16 mouse cellular contexts compared by ENCODE assay signal in genomic region chr5:76697536-76697935, GRCm38 (mm10). TPM values are rescaled to one million over a fixed set of nuclear protein-coding genes. Genes with fewer than 3 reads are reported as not detected.
DNase-seq lines count a peak whose midpoint lies in the region; ATAC-seq lines count a peak whose summit lies in the region.
"Had no signal": no experiment of that assay in that cellular context is flagged by ENCODE, and none has a peak within 500 bp of the region (broad histone marks: within the 10 kb centered on the region; RNA-seq: fewer than 3 reads in every experiment).

No protein-coding gene starts in this region.

- no peak for DNase-seq in hindbrain, embryonic 11.5 days (ENCODE audit: low spot score)
- DNase-seq in cerebellum, adult 9-10 months: peak; percentile 22
- DNase-seq in cerebellum, postnatal 14 days: peak; percentile 92 to 95
- DNase-seq in hindbrain, embryonic 14.5 days (ENCODE audit: low spot score): peak; percentile 31
- DNase-seq in layer of hippocampus, adult 9-11 months: no peak
- no peak for DNase-seq in left cerebral cortex, postnatal 10 days (ENCODE audit: extremely low spot score in 1 of 2, low spot score in 2 of 2)
- DNase-seq in thymus, postnatal 25 days: no peak
- DNase-seq: adrenal gland, postnatal 25 days; liver, postnatal 0 days; lung, postnatal 36 days; thymus, postnatal 36 days had no signal

- H3K9me3 ChIP-seq in hindbrain, embryonic 13.5 days: 0 out of 2 replicates have a peak, but pooled peaks cover 3% of the 10 kb centered on the region
- H3K9me3 ChIP-seq in hindbrain, embryonic 11.5 days (ENCODE audit: control insufficient read depth, low read length): no peaks in the 10 kb centered on the region
- H3K9me3 ChIP-seq in hindbrain, embryonic 14.5 days (ENCODE audit: control insufficient read depth, low read length): no peaks in the 10 kb centered on the region
- H3K9me3 ChIP-seq: limb, embryonic 15.5 days had no signal

- 51% methylated on average over 7 of the region's 7 CpGs for WGBS in hindbrain, embryonic 13.5 days
- WGBS in hindbrain, embryonic 11.5 days: 65% methylated on average over 7 of the region's 7 CpGs
- 43% methylated on average over 7 of the region's 7 CpGs for whole genome bisulfite sequencing in hindbrain, embryonic 14.5 days

- H3K27me3 ChIP-seq in hindbrain, embryonic 13.5 days: no peaks in the 10 kb centered on the region
- H3K27me3 ChIP-seq in hindbrain, embryonic 11.5 days (ENCODE audit: control insufficient read depth, insufficient read depth, low read length): no peaks in the 10 kb centered on the region
- no peaks in the 10 kb centered on the region for H3K27me3 ChIP-seq in hindbrain, embryonic 14.5 days (ENCODE audit: control insufficient read depth, insufficient read depth, low read length)
- H3K27me3 ChIP-seq: limb, embryonic 15.5 days; neural tube, embryonic 12.5 days had no signal

- H3K4me1 ChIP-seq in hindbrain, embryonic 13.5 days (replicated peaks): peaks cover 58% of the 10 kb centered on the region
- H3K4me1 ChIP-seq in hindbrain, embryonic 11.5 days (replicated peaks; ENCODE audit: control insufficient read depth, insufficient read depth, low read length): no peaks in the 10 kb centered on the region
- peaks cover 36% of the 10 kb centered on the region for H3K4me1 ChIP-seq in hindbrain, embryonic 14.5 days (replicated peaks; ENCODE audit: control insufficient read depth, insufficient read depth, low read length)

- H3K27ac ChIP-seq in hindbrain, embryonic 13.5 days: peak overlapping the region; percentile 42
- no peak overlapping the region for H3K27ac ChIP-seq in hindbrain, embryonic 11.5 days (ENCODE audit: low read depth, low read length)
- no peak overlapping the region for H3K27ac ChIP-seq in hindbrain, embryonic 14.5 days
- H3K27ac ChIP-seq: layer of hippocampus, adult 2 months; limb, embryonic 15.5 days; neural tube, embryonic 12.5 days; stomach, postnatal 0 days had no signal

- no peak overlapping the region for H3K4me3 ChIP-seq in hindbrain, embryonic 13.5 days
- no peak overlapping the region for H3K4me3 ChIP-seq in hindbrain, embryonic 11.5 days (ENCODE audit: low read depth, low read length)
- no peak overlapping the region for H3K4me3 ChIP-seq in hindbrain, embryonic 14.5 days (replicated peaks; ENCODE audit: low read length)
- H3K4me3 ChIP-seq: layer of hippocampus, adult 2 months; limb, embryonic 15.5 days; neural tube, embryonic 12.5 days had no signal

- intact Hi-C loops in left cerebral cortex, postnatal 10 days (cut with DNase I): no loop called here

- ATAC-seq in hindbrain, embryonic 13.5 days (ENCODE audit: low FRiP score): no peak
- no peak for ATAC-seq in hindbrain, embryonic 11.5 days (ENCODE audit: low FRiP score)
- 0 out of 2 replicates have a peak, but pooled peaks have one; percentile 27 for ATAC-seq in hindbrain, embryonic 14.5 days (ENCODE audit: low FRiP score)
- ATAC-seq: liver, postnatal 0 days had no signal

- H3K36me3 ChIP-seq in hindbrain, embryonic 13.5 days: no peaks in the 10 kb centered on the region
- H3K36me3 ChIP-seq in hindbrain, embryonic 11.5 days (ENCODE audit: control insufficient read depth, insufficient read depth, low read length): no peaks in the 10 kb centered on the region
- no peaks in the 10 kb centered on the region for H3K36me3 ChIP-seq in hindbrain, embryonic 14.5 days (replicated peaks; ENCODE audit: control insufficient read depth, insufficient read depth)
- H3K36me3 ChIP-seq: limb, embryonic 15.5 days; neural tube, embryonic 12.5 days had no signal

- no peak overlapping the region for H3K4me2 ChIP-seq in hindbrain, embryonic 13.5 days
- H3K4me2 ChIP-seq in hindbrain, embryonic 11.5 days (replicated peaks; ENCODE audit: low read depth, low read length): no peak overlapping the region
- no peak overlapping the region for H3K4me2 ChIP-seq in hindbrain, embryonic 14.5 days (replicated peaks)
- H3K4me2 ChIP-seq: limb, embryonic 15.5 days; neural tube, embryonic 12.5 days had no signal

- no peak overlapping the region for H3K9ac ChIP-seq in hindbrain, embryonic 13.5 days
- H3K9ac ChIP-seq in hindbrain, embryonic 11.5 days (ENCODE audit: low read depth, low read length): no peak overlapping the region
- H3K9ac ChIP-seq in hindbrain, embryonic 14.5 days: no peak overlapping the region
- H3K9ac ChIP-seq: limb, embryonic 15.5 days; liver, postnatal 0 days; neural tube, embryonic 12.5 days had no signal

RNA-seq across cellular contexts. Expression of gene C530008M17Rik, which starts 41.2 kb away (rescaled TPM):
- polyA plus RNA-seq in hindbrain, embryonic 13.5 days (2015; fragmentation: Nextera tagmentation; extraction: Ambion mirVana): 77.6 and 79.2 TPM in 2 replicates
- 47.5 and 58.5 TPM in 2 replicates for polyA plus RNA-seq in hindbrain, embryonic 11.5 days (2014; fragmentation: Nextera tagmentation; extraction: Ambion mirVana)
- polyA plus RNA-seq in hindbrain, embryonic 14.5 days (2014; fragmentation: Nextera tagmentation; extraction: Ambion mirVana): 51.0 and 56.9 TPM in 2 replicates
- total RNA-seq in left cerebral cortex, postnatal 10 days (2021): 100 to 1,000 TPM; 151 to 163 TPM

Comparison
In these comparisons a context has a peak if more than half of its experiments do, and no peak if none do; other contexts are left out.
1. DNase-seq: peak in cerebellum, adult 9-10 months (single experiment), cerebellum, postnatal 14 days (2 of 2) and hindbrain, embryonic 14.5 days (single experiment); none in hindbrain, embryonic 11.5 days (single experiment), layer of hippocampus, adult 9-11 months (single experiment), left cerebral cortex, postnatal 10 days (0 of 2) and thymus, postnatal 25 days (single experiment).